Mouse (Mus musculus): Measurements from ENCODE around the gene Vcpkmt. TPM values are rescaled to one million over a fixed set of nuclear protein-coding genes. Genes with fewer than 3 reads are reported as not detected.
A peak's percentile ranks its signal among the peaks of the same experiment; 100 is the strongest.

The Vcpkmt gene
- polyA plus RNA-seq, 1 experiment from 2014 or later, result 19.2 TPM

GRCm38 (mm10) chr12:69537675-69538361, 45.0 kb downstream of the Vcpkmt start:
- 6% methylated on average over 19 of the region's 19 CpGs for WGBS
- H3K4me3 ChIP-seq, result peak overlapping the region; percentile 33
- ATAC-seq (ENCODE audit: insufficient number of reproducible peaks, low FRiP score), result peak; percentile 70
- peak overlapping the region; percentile 92 for H3K27ac ChIP-seq (ENCODE audit: poor library complexity, severe bottlenecking)
- no peaks in the 10 kb centered on the region for H3K9me3 ChIP-seq (replicated peaks)
- H3K9ac ChIP-seq, result peak overlapping the region; percentile 64
- H3K4me2 ChIP-seq, result peak overlapping the region; percentile 68
- peaks cover 34% of the 10 kb centered on the region for H3K4me1 ChIP-seq (replicated peaks)
- H3K36me3 ChIP-seq, result no peaks in the 10 kb centered on the region
- H3K27me3 ChIP-seq (replicated peaks), result no peaks in the 10 kb centered on the region

- Histone ChIP-seq H3K27ac (ENCODE audit: poor library complexity, severe bottlenecking) (peak overlapping the region; percentile 92), H3K9ac (peak overlapping the region; percentile 64), H3K4me1 (replicated peaks) (peaks cover 35% of the 10 kb centered on the region), H3K36me3 (no peaks in the 10 kb centered on the region), H3K4me3 (peak overlapping the region; percentile 33), H3K27me3 (replicated peaks) (no peaks in the 10 kb centered on the region), H3K4me2 (peak overlapping the region; percentile 68), H3K9me3 (replicated peaks) (no peaks in the 10 kb centered on the region)
- no peak for ATAC-seq (ENCODE audit: insufficient number of reproducible peaks, low FRiP score)
- WGBS, result 26% methylated on average over 10 of the region's 10 CpGs
Observed at GRCm38 (mm10) chr12:69537243-69537674, 45.6 kb downstream of the Vcpkmt start.

- no peak for ATAC-seq (ENCODE audit: insufficient number of reproducible peaks, low FRiP score)
- Histone ChIP-seq H3K9ac (no peak overlapping the region), H3K4me1 (replicated peaks) (peaks cover 37% of the 10 kb centered on the region), H3K9me3 (replicated peaks) (no peaks in the 10 kb centered on the region), H3K4me3 (no peak overlapping the region), H3K4me2 (peak overlapping the region; percentile 68), H3K36me3 (no peaks in the 10 kb centered on the region), H3K27me3 (replicated peaks) (no peaks in the 10 kb centered on the region), H3K27ac (ENCODE audit: poor library complexity, severe bottlenecking) (peak overlapping the region; percentile 92; the same call in 1 of the 2 replicates)
- WGBS, result 79% methylated on average over 10 of the region's 10 CpGs
Observed at GRCm38 (mm10) chr12:69536616-69537242, 46.1 kb downstream of the Vcpkmt start.

GRCm38 (mm10) chr12:69533237-69533636, 49.6 kb downstream of the Vcpkmt start:
- H3K36me3 ChIP-seq, result no peaks in the 10 kb centered on the region
- no peak overlapping the region for H3K9ac ChIP-seq
- no peak overlapping the region for H3K4me3 ChIP-seq
- H3K4me2 ChIP-seq, result no peak overlapping the region
- H3K4me1 ChIP-seq (replicated peaks), result peaks cover 26% of the 10 kb centered on the region
- H3K27me3 ChIP-seq (replicated peaks), result no peaks in the 10 kb centered on the region
- ATAC-seq (ENCODE audit: insufficient number of reproducible peaks, low FRiP score), result no peak
- H3K9me3 ChIP-seq (replicated peaks), result no peaks in the 10 kb centered on the region
- H3K27ac ChIP-seq (ENCODE audit: poor library complexity, severe bottlenecking), result no peak overlapping the region
- 80% methylated on average over 5 of the region's 5 CpGs for WGBS

- Histone ChIP-seq H3K9me3 (replicated peaks) (no peaks in the 10 kb centered on the region), H3K36me3 (no peaks in the 10 kb centered on the region), H3K4me2 (no peak overlapping the region), H3K4me3 (no peak overlapping the region), H3K4me1 (replicated peaks) (peaks cover 18% of the 10 kb centered on the region), H3K27me3 (replicated peaks) (no peaks in the 10 kb centered on the region), H3K9ac (no peak overlapping the region), H3K27ac (ENCODE audit: poor library complexity, severe bottlenecking) (no peak overlapping the region)
- no peak for ATAC-seq (ENCODE audit: insufficient number of reproducible peaks, low FRiP score)
- 88% methylated on average over 3 of the region's 3 CpGs for WGBS
Observed at GRCm38 (mm10) chr12:69532530-69532929, 50.3 kb downstream of the Vcpkmt start.

- ATAC-seq (ENCODE audit: insufficient number of reproducible peaks, low FRiP score), result no peak
- no peak overlapping the region for H3K27ac ChIP-seq (ENCODE audit: poor library complexity, severe bottlenecking)
Observed at GRCm38 (mm10) chr12:69532091-69532490, 50.7 kb downstream of the Vcpkmt start.

GRCm38 (mm10) chr12:69529694-69530403, 53.0 kb downstream of the Vcpkmt start:
- Histone ChIP-seq H3K36me3 (no peaks in the 10 kb centered on the region), H3K4me2 (no peak overlapping the region), H3K9ac (no peak overlapping the region), H3K27ac (ENCODE audit: poor library complexity, severe bottlenecking) (no peak overlapping the region), H3K4me3 (no peak overlapping the region), H3K9me3 (replicated peaks) (no peaks in the 10 kb centered on the region), H3K27me3 (replicated peaks) (no peaks in the 10 kb centered on the region), H3K4me1 (replicated peaks) (peaks cover 16% of the 10 kb centered on the region)
- 78% methylated on average over 13 of the region's 13 CpGs for WGBS
- no peak for ATAC-seq (ENCODE audit: insufficient number of reproducible peaks, low FRiP score)

More at GRCm38 (mm10) chr12:69532091-69532490, 50.7 kb downstream of the Vcpkmt start:
- Histone ChIP-seq H3K27me3 (replicated peaks) (no peaks in the 10 kb centered on the region), H3K4me1 (replicated peaks) (peaks cover 14% of the 10 kb centered on the region), H3K36me3 (no peaks in the 10 kb centered on the region), H3K4me2 (no peak overlapping the region), H3K9me3 (replicated peaks) (no peaks in the 10 kb centered on the region), H3K9ac (no peak overlapping the region), H3K4me3 (no peak overlapping the region)
- 79% methylated on average over 4 of the region's 4 CpGs for WGBS

GRCm38 (mm10) chr12:69528275-69529032, 54.4 kb downstream of the Vcpkmt start:
- Histone ChIP-seq H3K9ac (no peak overlapping the region), H3K9me3 (replicated peaks) (no peaks in the 10 kb centered on the region), H3K27me3 (replicated peaks) (no peaks in the 10 kb centered on the region), H3K27ac (ENCODE audit: poor library complexity, severe bottlenecking) (no peak overlapping the region), H3K36me3 (no peaks in the 10 kb centered on the region), H3K4me2 (no peak overlapping the region), H3K4me3 (no peak overlapping the region), H3K4me1 (replicated peaks) (peaks cover 23% of the 10 kb centered on the region)
- no peak for ATAC-seq (ENCODE audit: insufficient number of reproducible peaks, low FRiP score)
- 76% methylated on average over 8 of the region's 8 CpGs for WGBS

Small RNAs within 50 kb of the gene (microRNA-seq; reads per million reads assigned to microRNA genes)
- gene Gm23018, result not detected

Other genes starting within 250 kb of the Vcpkmt start
- gene Nemf, start 225.9 kb downstream of the Vcpkmt start, polyA plus RNA-seq (2016; fragmentation: Nextera tagmentation; extraction: Ambion mirVana), result 69.5 and 71.0 TPM in 2 replicates
- gene Arf6, start 210.9 kb downstream of the Vcpkmt start, polyA plus RNA-seq (2016; fragmentation: Nextera tagmentation; extraction: Ambion mirVana), result 53.9 and 55.7 TPM in 2 replicates
- gene Gm9887, start 210.6 kb downstream of the Vcpkmt start, polyA plus RNA-seq (2016; fragmentation: Nextera tagmentation; extraction: Ambion mirVana), result 1.1 and 2.4 TPM in 2 replicates
- 8.3 and 8.4 TPM in 2 replicates for gene Sos2, start 98.8 kb upstream of the Vcpkmt start, polyA plus RNA-seq (2016; fragmentation: Nextera tagmentation; extraction: Ambion mirVana)
- gene L2hgdh, start 141.8 kb upstream of the Vcpkmt start, polyA plus RNA-seq (2016; fragmentation: Nextera tagmentation; extraction: Ambion mirVana), result 19.5 and 20.8 TPM in 2 replicates
- gene Atp5s, start 141.9 kb upstream of the Vcpkmt start, polyA plus RNA-seq (2016; fragmentation: Nextera tagmentation; extraction: Ambion mirVana), result 31.1 and 31.2 TPM in 2 replicates
- gene Cdkl1, start 208.2 kb upstream of the Vcpkmt start, polyA plus RNA-seq (2016; fragmentation: Nextera tagmentation; extraction: Ambion mirVana), result 5.0 TPM in 2 replicates